Mouse (Mus musculus): ENCODE data around the gene Mrps14. TPM values are rescaled to one million over a fixed set of nuclear protein-coding genes. Genes with fewer than 3 reads are reported as not detected.

Gene Mrps14
- polyA plus RNA-seq, 2 experiments = 34.6 to 211 TPM

DNA sequence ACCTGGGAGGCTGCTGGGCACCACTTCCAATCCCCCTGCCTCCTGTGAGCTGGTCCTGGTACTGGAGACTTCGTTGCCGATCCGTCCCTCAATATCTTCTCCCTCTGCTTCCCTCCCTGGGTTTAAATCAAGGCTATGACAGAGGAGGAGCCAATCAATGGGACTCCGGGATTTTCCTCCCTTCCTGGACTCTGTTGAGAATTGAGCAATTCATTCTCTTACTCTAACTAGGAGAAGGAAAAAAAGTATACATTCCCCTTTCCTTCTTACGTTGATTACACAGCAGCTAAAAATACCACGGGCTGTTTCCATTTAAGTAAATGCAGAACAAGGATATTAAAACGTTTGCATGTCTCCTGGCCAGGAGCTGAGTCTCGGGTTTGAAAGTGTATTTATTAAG, 41.5 kb upstream of the Mrps14 start, which contains the start of gene Tnn:
TSS of gene Tnn (minus strand) at position 101 of the 400 bp plus-strand sequence.
- Histone ChIP-seq H3K27ac (no peak within 1 kb of the TSS), H3K9ac (replicated peaks) (no peak within 1 kb of the TSS), H3K36me3 (replicated peaks; ENCODE audit: control insufficient read depth, insufficient read depth, low read depth) (no peaks in the 10 kb centered on the region), H3K4me1 (replicated peaks; ENCODE audit: control insufficient read depth in 2 of 2, insufficient read depth in 2 of 2, low read length in 1 of 2) (no peaks in the 10 kb centered on the region), H3K9me3 (ENCODE audit: control insufficient read depth, low read length) (no peaks in the 10 kb centered on the region), H3K4me2 (ENCODE audit: low read depth) (no peak within 1 kb of the TSS), H3K27me3 (ENCODE audit: control insufficient read depth, insufficient read depth, low read length) (no peaks in the 10 kb centered on the region), H3K4me3 (ENCODE audit: insufficient read depth in 1 of 2, low read depth in 2 of 2, low read length in 2 of 2) (no peak within 1 kb of the TSS)
- no peak for DNase-seq (ENCODE audit: low read depth in 3 of 3, low spot score in 3 of 3)
- TF ChIP-seq CTCF (IDR thresholded peaks at IDR 0.05; ENCODE audit: low read depth) (no peak), EP300 (IDR thresholded peaks at IDR 0.05; ENCODE audit: low read depth) (no peak)
- 53% methylated on average over 8 of the region's 8 CpGs for WGBS (ENCODE audit: insufficient replicate concordance)
- no peak for ATAC-seq (ENCODE audit: insufficient read depth)

DNA sequence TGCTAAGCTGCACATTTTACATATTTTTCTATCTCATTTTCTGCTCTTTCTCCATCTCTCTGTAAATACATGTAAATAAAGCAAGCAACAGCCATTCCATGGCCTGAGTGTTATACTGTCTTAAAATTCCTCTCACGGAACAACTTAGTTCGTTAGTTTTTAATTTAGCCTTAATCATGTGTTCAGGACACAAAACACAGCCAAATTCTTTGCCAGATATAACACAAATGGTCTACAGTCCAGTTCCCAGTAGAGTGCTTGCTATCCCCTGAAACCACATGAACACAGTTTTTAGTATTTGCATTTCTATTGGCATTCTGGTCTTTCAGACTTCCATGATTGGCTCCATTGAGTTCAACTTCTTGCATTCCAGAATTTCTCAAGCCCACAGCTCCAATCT, 36.8 kb upstream of the Mrps14 start:
- H3K4me3 ChIP-seq (ENCODE audit: insufficient read depth in 1 of 2, low read depth in 2 of 2, low read length in 2 of 2) = no peak overlapping the region
- H3K9ac ChIP-seq (replicated peaks) = no peak overlapping the region
- ATAC-seq (ENCODE audit: insufficient read depth) (no peak), DNase-seq (ENCODE audit: low read depth in 3 of 3, low spot score in 3 of 3) (no peak)
- no peaks in the 10 kb centered on the region for H3K27me3 ChIP-seq (ENCODE audit: control insufficient read depth, insufficient read depth, low read length)
- no peak overlapping the region for H3K27ac ChIP-seq
- H3K4me2 ChIP-seq (ENCODE audit: low read depth) = no peak overlapping the region
- WGBS (ENCODE audit: insufficient replicate concordance) = 79% methylated on average over 2 of the region's 2 CpGs
- H3K4me1 ChIP-seq (replicated peaks; ENCODE audit: control insufficient read depth in 2 of 2, insufficient read depth in 2 of 2, low read length in 1 of 2) = no peaks in the 10 kb centered on the region
- H3K36me3 ChIP-seq (replicated peaks; ENCODE audit: control insufficient read depth, insufficient read depth, low read depth) = no peaks in the 10 kb centered on the region
- TF ChIP-seq CTCF (IDR thresholded peaks at IDR 0.05; ENCODE audit: low read depth) (no peak), EP300 (IDR thresholded peaks at IDR 0.05; ENCODE audit: low read depth) (no peak)
- no peaks in the 10 kb centered on the region for H3K9me3 ChIP-seq (ENCODE audit: control insufficient read depth, low read length)

DNA sequence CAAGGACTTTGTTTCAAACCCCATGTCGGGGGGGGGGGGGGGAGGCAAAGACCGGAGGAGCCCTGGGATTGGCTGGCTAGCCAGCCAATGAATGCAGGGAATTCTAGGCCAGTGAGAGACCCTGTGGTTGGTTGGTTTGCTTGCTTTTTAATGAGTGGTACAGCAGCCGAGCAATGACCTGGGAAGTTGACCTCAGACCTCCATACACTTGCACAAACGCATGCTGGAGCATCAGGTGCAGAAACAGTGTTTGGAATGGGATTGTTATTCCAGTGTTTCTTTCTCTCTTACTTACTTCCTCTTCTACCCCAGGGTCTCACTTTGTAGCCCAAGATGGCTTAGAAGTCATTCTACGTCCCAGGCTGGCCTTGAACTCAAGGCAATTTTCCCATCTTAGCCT, 28.4 kb upstream of the Mrps14 start:
- Histone ChIP-seq H3K9me3 (ENCODE audit: control insufficient read depth, low read length) (no peaks in the 10 kb centered on the region), H3K4me3 (ENCODE audit: insufficient read depth in 1 of 2, low read depth in 2 of 2, low read length in 2 of 2) (no peak overlapping the region), H3K4me2 (ENCODE audit: low read depth) (no peak overlapping the region), H3K27ac (no peak overlapping the region), H3K9ac (replicated peaks) (no peak overlapping the region), H3K36me3 (replicated peaks; ENCODE audit: control insufficient read depth, insufficient read depth, low read depth) (no peaks in the 10 kb centered on the region), H3K4me1 (replicated peaks; ENCODE audit: control insufficient read depth in 2 of 2, insufficient read depth in 2 of 2, low read length in 1 of 2) (no peaks in the 10 kb centered on the region), H3K27me3 (ENCODE audit: control insufficient read depth, insufficient read depth, low read length) (no peaks in the 10 kb centered on the region)
- 50% methylated on average over 4 of the region's 5 CpGs for WGBS (ENCODE audit: insufficient replicate concordance)
- DNase-seq (ENCODE audit: low read depth in 3 of 3, low spot score in 3 of 3) (no peak), ATAC-seq (ENCODE audit: insufficient read depth) (no peak)
- TF ChIP-seq EP300 (IDR thresholded peaks at IDR 0.05; ENCODE audit: low read depth) (no peak), CTCF (IDR thresholded peaks at IDR 0.05; ENCODE audit: low read depth) (no peak)

DNA sequence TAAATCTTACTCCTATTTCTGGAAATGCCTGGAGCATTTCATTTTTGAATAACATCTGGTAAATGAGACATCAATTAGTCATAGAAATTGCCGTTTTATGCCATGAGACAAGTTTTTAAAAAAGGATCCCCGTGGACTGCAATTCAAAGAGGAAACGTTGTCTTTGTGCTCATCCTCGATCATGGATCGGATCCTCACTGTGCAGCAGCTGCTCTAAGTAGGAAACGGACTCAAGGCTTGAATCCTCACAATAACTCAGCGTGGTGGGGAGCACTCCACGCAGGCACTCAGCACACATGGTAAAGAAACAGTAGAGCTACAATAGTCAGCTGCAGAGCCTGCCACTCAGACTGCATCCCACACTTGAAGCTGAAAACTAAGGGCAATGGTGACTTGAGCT, 18.1 kb upstream of the Mrps14 start:
- Histone ChIP-seq H3K9ac (replicated peaks) (no peak overlapping the region), H3K27ac (no peak overlapping the region), H3K27me3 (ENCODE audit: control insufficient read depth, insufficient read depth, low read length) (no peaks in the 10 kb centered on the region), H3K9me3 (ENCODE audit: control insufficient read depth, low read length) (no peaks in the 10 kb centered on the region), H3K36me3 (replicated peaks; ENCODE audit: control insufficient read depth, insufficient read depth, low read depth) (no peaks in the 10 kb centered on the region), H3K4me1 (replicated peaks; ENCODE audit: control insufficient read depth in 2 of 2, insufficient read depth in 2 of 2, low read length in 1 of 2) (no peaks in the 10 kb centered on the region), H3K4me3 (ENCODE audit: insufficient read depth in 1 of 2, low read depth in 2 of 2, low read length in 2 of 2) (no peak overlapping the region), H3K4me2 (ENCODE audit: low read depth) (no peak overlapping the region)
- DNase-seq (ENCODE audit: low read depth in 3 of 3, low spot score in 3 of 3) (no peak), ATAC-seq (ENCODE audit: insufficient read depth) (no peak)
- TF ChIP-seq EP300 (IDR thresholded peaks at IDR 0.05; ENCODE audit: low read depth) = no peak
- TF ChIP-seq CTCF (IDR thresholded peaks at IDR 0.05; ENCODE audit: low read depth) = no peak
- 60% methylated on average over 8 of the region's 8 CpGs for WGBS (ENCODE audit: insufficient replicate concordance)

DNA sequence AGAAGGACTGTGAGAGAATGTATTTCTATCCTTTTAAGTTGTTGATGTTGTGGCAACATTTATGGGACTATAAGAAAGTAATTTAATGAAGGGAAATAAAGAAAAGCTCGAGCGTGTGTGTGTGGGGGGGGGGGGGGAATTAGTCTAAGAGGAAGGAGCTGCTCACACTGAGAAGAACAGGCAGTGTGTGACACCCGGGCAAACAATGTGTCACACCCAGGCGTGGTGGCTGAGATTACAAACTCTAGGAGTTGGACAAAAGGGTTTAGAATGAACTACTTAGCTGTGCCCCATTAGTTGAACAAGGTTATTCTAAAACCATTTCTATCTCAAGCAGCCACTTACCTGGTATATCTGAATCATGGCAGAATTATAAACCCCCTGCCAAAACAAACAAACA, 13.8 kb upstream of the Mrps14 start:
- 39% methylated on average over 4 of the region's 4 CpGs for WGBS (ENCODE audit: insufficient replicate concordance)
- ATAC-seq (ENCODE audit: insufficient read depth) = no peak
- DNase-seq (ENCODE audit: low read depth in 3 of 3, low spot score in 3 of 3) = no peak
- no peaks in the 10 kb centered on the region for H3K36me3 ChIP-seq (replicated peaks; ENCODE audit: control insufficient read depth, insufficient read depth, low read depth)
- no peak overlapping the region for H3K4me3 ChIP-seq (ENCODE audit: insufficient read depth in 1 of 2, low read depth in 2 of 2, low read length in 2 of 2)
- no peak overlapping the region for H3K4me2 ChIP-seq (ENCODE audit: low read depth)
- H3K4me1 ChIP-seq (replicated peaks; ENCODE audit: control insufficient read depth in 2 of 2, insufficient read depth in 2 of 2, low read length in 1 of 2) = no peaks in the 10 kb centered on the region
- H3K27ac ChIP-seq = no peak overlapping the region
- no peak for TF ChIP-seq CTCF (IDR thresholded peaks at IDR 0.05; ENCODE audit: low read depth)
- no peak for TF ChIP-seq EP300 (IDR thresholded peaks at IDR 0.05; ENCODE audit: low read depth)
- no peaks in the 10 kb centered on the region for H3K9me3 ChIP-seq (ENCODE audit: control insufficient read depth, low read length)
- H3K9ac ChIP-seq (replicated peaks) = no peak overlapping the region
- H3K27me3 ChIP-seq (ENCODE audit: control insufficient read depth, insufficient read depth, low read length) = no peaks in the 10 kb centered on the region
